Mouse (Mus musculus): Measurements from ENCODE around the gene Arhgap6.
A peak's percentile ranks its signal among the peaks of the same experiment; 100 is the strongest.

The Arhgap6 gene

DNA sequence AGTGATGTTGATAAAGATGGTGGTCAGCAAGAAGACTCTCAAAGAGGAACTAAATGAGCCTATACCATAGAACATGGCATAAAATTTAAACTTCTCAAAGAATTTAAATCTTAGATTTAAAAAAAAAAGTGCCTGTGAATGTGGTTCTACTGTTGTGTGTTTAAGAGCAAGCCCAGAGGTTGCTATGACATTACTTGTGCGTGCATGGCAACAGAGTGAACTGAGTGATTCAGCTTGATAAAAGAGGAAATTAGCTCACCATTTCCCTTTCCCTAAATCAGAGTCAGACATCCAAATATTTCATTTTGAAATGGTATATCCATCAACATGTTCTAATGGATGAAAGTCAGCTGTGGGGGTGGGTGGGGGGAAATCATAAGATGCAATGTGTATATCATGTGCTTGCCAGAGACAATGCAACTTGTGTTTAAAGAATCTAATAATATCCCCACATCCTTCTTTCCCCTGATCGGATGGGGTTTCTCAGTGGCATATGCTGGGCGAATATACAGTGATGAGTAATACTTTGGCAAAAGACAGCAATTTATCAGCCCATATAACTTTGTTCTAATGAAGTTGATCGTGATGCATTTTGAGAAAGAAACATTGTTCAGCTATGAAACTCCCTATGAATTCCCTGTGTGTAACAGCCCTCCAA is 328.3 kb downstream of the Arhgap6 start:
- no peak for DNase-seq

DNA sequence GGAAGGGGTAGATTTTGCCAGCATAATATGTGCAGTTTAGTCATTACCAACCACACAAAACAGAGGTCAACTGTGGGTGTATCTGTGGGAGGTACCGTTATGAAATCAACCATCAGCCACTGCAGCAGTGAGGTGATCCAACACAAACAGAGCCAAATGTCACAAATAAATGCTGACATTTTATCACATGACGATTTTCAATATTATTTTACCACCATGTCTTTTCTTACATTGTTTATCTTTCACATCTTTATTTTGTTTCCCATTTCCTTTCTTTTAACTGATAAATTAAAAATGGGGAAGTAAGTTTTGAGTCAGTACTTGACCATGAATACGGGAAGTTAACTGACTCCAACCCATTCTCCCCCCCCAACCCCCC is 328.9 kb downstream of the Arhgap6 start:
- no peak for DNase-seq

DNA sequence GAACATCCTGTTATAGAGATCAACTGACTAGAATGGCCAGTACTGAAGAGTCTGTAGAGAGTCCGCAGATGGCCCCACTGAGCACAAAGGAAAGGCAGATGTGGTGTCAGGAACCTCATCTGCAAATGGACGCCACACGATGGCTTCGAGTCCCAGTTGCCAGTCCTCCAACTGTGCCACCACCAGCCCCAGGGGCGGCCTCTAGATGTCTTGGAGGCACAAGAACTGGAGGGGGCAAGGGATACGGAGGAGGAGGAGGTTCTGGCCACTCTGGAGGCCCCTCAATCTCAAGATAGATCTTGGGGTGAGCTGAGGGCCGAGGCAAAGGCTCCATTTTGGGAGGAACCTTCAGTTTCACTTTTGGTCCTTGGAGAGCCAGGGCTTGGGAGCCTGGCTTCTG is 344.9 kb downstream of the Arhgap6 start:
- no peak for DNase-seq

DNA sequence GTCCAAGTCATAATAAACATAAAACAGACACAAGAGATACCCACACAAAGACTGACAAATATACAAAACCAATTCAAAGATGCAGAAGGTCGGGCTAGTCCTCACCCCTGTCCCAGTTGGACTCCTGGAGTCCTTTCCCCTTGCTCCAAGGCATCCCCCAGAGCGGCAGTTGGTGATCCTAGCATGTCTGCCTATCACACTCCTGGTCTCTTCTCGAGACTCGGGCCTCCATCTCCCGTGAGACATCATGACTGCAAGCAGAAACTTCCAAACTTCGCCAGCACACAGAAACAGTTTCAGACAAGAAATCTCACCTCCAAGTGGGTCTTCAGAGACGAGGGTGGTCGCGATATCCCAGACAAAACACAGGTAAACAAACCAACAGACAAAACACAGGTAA is 345.6 kb downstream of the Arhgap6 start:
- DNase-seq = no peak

DNA sequence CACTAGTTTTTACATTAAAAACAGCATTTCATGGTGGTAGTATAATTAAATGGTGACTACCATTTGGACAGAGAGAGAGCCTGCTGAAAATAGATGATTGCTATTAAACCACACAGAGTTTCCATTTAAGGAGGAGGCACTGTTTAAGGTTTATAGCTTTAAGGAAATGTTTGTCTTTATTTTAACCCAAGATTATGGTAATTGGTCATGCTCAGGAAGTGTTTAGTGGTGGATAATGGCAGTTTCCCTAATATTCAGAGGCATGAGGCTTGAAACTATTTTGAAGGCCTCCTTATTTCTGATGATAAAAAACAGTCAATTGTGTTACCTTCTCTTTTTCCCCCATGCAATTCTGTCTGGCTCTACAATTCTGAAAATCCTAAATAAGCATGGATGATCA is 358.9 kb downstream of the Arhgap6 start:
- DNase-seq = no peak

DNA sequence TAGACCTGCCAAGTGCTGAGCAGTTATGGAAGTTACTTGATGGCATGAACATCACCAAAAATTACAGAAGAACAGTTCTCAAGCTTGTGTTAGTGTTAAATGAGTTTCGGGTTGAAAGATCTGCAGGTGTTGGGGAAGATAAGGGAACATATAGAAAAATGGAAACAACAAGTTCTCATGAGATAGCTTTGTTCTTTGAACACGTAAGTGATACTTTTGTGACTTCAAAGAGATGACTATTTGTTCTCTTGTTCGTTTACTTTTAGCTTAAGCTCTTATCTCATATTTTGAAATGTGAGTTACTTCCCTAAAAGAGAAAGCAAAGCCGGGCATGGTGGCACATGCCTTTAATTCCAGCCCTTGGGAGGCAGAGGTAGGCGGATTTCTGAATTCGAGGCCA is 363.5 kb downstream of the Arhgap6 start:
- no peak for DNase-seq

- no peak for DNase-seq
These were observed 376.1 kb downstream of the Arhgap6 start for GRCm38 (mm10) chrX:169170981-169171380.

- peak; percentile 8 for DNase-seq
These were observed 378.9 kb downstream of the Arhgap6 start for GRCm38 (mm10) chrX:169173796-169174195.

DNA sequence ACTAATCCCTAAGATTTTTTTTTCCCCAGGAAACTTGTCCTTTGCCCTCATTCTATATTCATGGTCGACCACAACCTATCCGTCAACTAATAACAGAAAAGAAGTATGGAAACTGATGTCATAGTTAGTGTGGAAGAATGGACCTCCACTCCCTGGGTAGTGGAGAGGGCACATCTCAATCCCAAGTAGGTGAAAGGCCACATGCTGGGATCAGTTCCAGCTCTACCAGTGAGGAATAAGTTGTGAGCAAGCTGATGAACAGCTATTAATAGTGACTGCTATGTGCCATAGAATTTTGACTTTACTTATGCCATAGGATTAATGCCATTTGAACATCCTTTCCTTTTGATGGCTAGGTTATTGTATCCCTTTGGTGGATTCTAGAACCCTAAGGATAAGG is 383.7 kb downstream of the Arhgap6 start:
- no peak for DNase-seq

- no peak for DNase-seq
These were observed 392.2 kb downstream of the Arhgap6 start, which contains the start of gene Amelx for GRCm38 (mm10) chrX:169187100-169187499. Gene Amelx, minus strand, starts transcription at chrX:169187200.

DNA sequence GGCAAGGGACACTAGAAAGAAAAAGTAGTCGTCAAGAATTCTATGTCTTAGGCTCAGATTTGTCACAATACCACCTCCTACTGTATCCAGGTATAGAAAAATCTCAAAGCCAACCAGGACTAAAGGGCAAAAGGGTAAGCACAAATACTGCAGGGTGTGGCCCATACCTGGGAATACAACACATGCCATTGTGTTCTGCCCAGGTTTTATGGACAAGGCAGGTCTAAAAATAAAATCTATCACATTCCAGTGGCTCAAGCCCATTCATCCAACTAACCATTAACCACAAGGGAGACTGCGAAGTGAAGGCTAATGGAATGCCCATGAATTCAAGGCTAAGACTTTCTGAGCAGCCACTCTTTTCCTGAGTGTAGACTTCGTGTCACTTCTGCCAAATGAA is 415.1 kb downstream of the Arhgap6 start:
- no peak for DNase-seq

DNA sequence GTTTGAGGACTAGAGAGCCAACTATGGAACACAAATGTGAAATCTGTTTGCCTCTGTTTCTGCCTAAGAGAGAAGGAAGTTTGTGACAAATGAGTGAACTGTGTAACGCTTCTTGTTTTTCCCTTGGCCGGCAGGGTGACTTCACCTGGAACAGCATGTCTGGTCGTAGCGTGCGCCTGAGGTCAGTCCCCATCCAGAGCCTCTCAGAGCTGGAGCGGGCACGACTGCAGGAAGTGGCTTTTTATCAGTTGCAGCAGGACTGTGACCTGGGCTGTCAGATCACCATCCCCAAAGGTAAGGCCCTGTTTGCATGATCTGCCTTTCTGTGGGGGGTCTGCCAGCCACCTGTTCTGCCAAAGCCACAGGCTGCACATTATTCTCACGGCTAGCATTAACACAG is 425.2 kb downstream of the Arhgap6 start:
- no peak for DNase-seq

- no peak for DNase-seq
These were observed 427.6 kb downstream of the Arhgap6 start for GRCm38 (mm10) chrX:169222357-169223062.

DNA sequence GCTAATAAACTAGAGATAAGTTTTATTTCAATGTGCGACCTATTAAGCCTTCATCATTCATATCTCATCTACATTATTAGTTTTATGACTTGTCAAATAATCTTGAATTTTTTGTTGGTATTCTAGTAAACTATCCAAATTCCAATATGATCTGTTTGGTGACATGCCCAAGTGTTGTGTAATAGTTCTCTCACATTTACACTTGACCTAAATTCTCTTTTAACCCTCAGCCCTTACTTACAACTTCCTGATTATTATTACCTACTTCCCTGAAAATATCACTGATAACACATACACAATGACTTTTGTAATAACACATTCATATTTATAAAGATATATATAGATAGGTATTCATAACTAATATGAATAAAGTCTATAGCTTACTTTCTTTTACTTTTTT is 461.0 kb downstream of the Arhgap6 start:
- peak; percentile 4 for DNase-seq

DNA sequence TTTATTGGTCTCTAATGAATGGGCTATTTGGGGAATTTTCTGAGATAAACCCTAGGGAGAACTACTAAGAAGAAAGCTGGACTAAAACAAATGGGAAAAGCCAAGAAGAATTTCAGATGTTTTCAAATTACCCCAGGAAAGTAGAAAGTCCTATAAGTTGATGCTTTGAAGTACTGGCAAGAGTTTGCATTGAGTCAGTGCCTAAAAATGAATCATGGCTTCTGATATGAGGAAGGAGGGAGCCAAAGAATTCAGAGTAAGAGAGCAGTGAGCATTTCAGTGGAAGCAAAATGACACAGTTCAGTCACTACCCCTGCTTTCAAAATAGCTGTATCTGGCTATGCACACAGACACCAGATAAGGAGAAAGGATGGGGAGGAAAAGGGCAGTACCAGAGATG is 461.8 kb downstream of the Arhgap6 start:
- DNase-seq = no peak

DNA sequence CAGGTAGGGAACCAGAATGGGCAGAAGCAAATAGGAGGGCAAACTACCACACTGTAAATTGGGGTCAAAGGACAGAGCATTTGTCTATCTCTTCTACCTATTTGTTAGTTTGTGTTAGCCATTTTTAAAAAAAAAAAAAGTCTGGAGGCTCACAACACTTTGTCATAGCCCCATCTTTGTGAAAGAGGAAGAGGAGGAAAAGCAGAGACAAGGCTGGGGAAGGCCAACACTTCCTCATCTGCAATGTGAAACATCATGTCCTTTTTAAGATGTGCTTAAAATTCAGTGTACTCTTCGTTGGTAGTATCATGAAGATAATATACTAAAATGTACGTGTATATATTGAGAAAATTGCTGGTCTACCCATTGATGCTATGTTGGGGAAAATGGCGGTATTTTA is 466.1 kb downstream of the Arhgap6 start:
- DNase-seq = no peak

- peak; percentile 2 for DNase-seq
These were observed 467.3 kb downstream of the Arhgap6 start for GRCm38 (mm10) chrX:169262212-169262611.

GRCm38 (mm10) chrX:169263433-169264172 is 468.7 kb downstream of the Arhgap6 start:
- no peak for DNase-seq

- peak; percentile 15 for DNase-seq
These were observed 504.7 kb downstream of the Arhgap6 start for GRCm38 (mm10) chrX:169299579-169299978.

DNA sequence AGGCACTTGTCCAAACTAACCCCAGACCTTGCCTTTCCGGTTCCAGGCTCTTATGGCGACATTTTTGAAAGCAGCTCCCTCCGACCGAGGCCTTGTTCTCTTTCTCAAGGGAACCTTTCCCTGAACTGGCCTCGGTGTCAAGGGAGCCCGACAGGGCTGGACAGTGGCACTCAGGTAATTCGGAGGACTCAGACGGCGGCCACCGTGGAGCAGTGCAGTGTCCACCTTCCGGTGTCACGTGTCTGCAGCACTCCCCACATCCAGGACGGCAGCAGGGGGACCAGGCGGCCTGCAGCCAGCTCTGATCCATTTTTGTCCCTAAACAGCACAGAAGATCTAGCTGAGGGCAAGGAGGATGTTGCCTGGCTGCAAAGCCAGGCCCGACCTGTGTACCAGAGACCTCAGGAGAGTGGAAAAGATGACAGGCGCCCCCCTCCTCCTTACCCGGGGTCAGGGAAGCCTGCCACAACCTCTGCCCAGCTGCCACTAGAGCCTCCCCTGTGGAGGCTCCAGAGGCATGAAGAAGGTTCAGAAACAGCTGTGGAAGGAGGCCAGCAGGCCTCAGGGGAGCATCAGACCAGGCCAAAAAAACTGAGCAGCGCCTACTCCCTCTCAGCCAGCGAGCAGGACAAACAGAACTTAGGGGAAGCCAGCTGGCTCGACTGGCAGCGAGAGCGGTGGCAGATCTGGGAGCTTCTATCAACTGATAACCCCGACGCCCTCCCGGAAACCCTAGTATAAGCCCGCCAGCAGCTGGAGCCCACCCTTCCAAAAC is 507.6 kb downstream of the Arhgap6 start:
- DNase-seq = peak; percentile 4

DNA sequence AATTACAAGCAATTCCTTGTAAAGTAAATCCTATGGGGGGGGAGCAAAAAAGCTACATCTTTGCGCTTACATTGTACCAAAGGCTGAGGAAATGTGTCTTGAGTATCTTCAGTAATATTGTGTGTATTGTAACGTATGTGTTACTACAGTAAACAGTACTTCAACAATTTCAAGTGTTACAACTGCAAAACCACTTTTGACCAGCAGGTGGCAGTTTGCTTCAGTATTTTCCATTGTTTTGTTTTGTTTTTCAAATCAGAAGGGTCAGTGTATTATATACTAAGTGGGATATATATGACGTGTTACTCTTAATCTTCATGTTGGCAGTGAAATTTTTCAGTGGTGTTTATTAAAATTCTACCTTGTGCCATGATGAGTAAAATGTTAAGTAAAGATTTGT is 509.0 kb downstream of the Arhgap6 start:
- DNase-seq = peak; percentile 38

- DNase-seq = no peak
These were observed 513.7 kb downstream of the Arhgap6 start for GRCm38 (mm10) chrX:169308559-169308958.

GRCm38 (mm10) chrX:169319066-169319760 is 524.3 kb downstream of the Arhgap6 start:
- DNase-seq = no peak
